Comparison of ENCODE assay signal across 8 mouse cellular contexts in genomic region chr10:42972504-42973172, GRCm38 (mm10).
DNase-seq lines count a peak whose midpoint lies in the region; ATAC-seq lines count a peak whose summit lies in the region.

No protein-coding gene starts in this region.

- peaks cover 6% of the 10 kb centered on the region; the same call in 1 of the 2 replicates for H3K4me1 ChIP-seq in hindbrain, embryonic 14.5 days (replicated peaks; ENCODE audit: control insufficient read depth, insufficient read depth, low read length)
- H3K4me1 ChIP-seq in midbrain, embryonic 11.5 days (ENCODE audit: control insufficient read depth, insufficient read depth, low read length), result peaks cover 7% of the 10 kb centered on the region

- no peak overlapping the region for H3K27ac ChIP-seq in hindbrain, embryonic 14.5 days
- H3K27ac ChIP-seq in midbrain, embryonic 11.5 days (ENCODE audit: low read depth, low read length), result no peak overlapping the region

- no peak overlapping the region for H3K4me3 ChIP-seq in hindbrain, embryonic 14.5 days (replicated peaks; ENCODE audit: low read length)
- no peak overlapping the region for H3K4me3 ChIP-seq in midbrain, embryonic 11.5 days (ENCODE audit: low read depth, low read length)

- H3K9ac ChIP-seq in hindbrain, embryonic 14.5 days, result no peak overlapping the region
- no peak overlapping the region for H3K9ac ChIP-seq in midbrain, embryonic 11.5 days (ENCODE audit: low read length)

- intact Hi-C loops in left cerebral cortex, postnatal 4 days (cut with DNase I), result no loop called here

- peak; percentile 56 for DNase-seq in left cerebral cortex, adult 18-20 months (ENCODE audit: low spot score in 2 of 2)
- no peak for DNase-seq in left cerebral cortex, adult 8-10 months (ENCODE audit: low spot score in 2 of 2)
- DNase-seq in cerebellum, postnatal 14 days, result peak; percentile 77 to 90
- peak; percentile 65 for DNase-seq in gastrocnemius, adult 18-20 months (ENCODE audit: low spot score)
- DNase-seq in hindbrain, embryonic 14.5 days (ENCODE audit: low spot score), result peak; percentile 81
- DNase-seq in left cerebral cortex, postnatal 4 days, result peak; percentile 86
- DNase-seq in midbrain, embryonic 11.5 days (ENCODE audit: low spot score, missing footprints), result peak; percentile 97
- peak; percentile 22 to 49 for DNase-seq in spleen, postnatal 14 days (ENCODE audit: low spot score in 2 of 2)

- H3K9me3 ChIP-seq in hindbrain, embryonic 14.5 days (ENCODE audit: control insufficient read depth, low read length), result no peaks in the 10 kb centered on the region
- H3K9me3 ChIP-seq in midbrain, embryonic 11.5 days (ENCODE audit: control insufficient read depth, low read length), result no peaks in the 10 kb centered on the region

- 35% methylated on average over 18 of the region's 18 CpGs for WGBS in hindbrain, embryonic 14.5 days
- 30% methylated on average over 18 of the region's 18 CpGs for WGBS in midbrain, embryonic 11.5 days

- no peak overlapping the region for H3K4me2 ChIP-seq in hindbrain, embryonic 14.5 days (replicated peaks)
- H3K4me2 ChIP-seq in midbrain, embryonic 11.5 days, result no peak overlapping the region; the same call in 1 of the 2 replicates

- ATAC-seq in hindbrain, embryonic 14.5 days (ENCODE audit: low FRiP score), result peak; percentile 84
- ATAC-seq in midbrain, embryonic 11.5 days (ENCODE audit: low FRiP score), result peak; percentile 85

- no peaks in the 10 kb centered on the region for H3K36me3 ChIP-seq in hindbrain, embryonic 14.5 days (replicated peaks; ENCODE audit: control insufficient read depth, insufficient read depth)
- H3K36me3 ChIP-seq in midbrain, embryonic 11.5 days (ENCODE audit: control insufficient read depth, insufficient read depth, low read length), result no peaks in the 10 kb centered on the region

- H3K27me3 ChIP-seq in hindbrain, embryonic 14.5 days (ENCODE audit: control insufficient read depth, insufficient read depth, low read length), result no peaks in the 10 kb centered on the region
- H3K27me3 ChIP-seq in midbrain, embryonic 11.5 days (ENCODE audit: control insufficient read depth, insufficient read depth, low read length), result peaks cover 2% of the 10 kb centered on the region; the same call in 1 of the 2 replicates

Comparison
In these comparisons a context has a peak if more than half of its experiments do, and no peak if none do; other contexts are left out.
1. DNase-seq: peak in left cerebral cortex, adult 18-20 months (2 of 2), cerebellum, postnatal 14 days (2 of 2), gastrocnemius, adult 18-20 months (single experiment), hindbrain, embryonic 14.5 days (single experiment), left cerebral cortex, postnatal 4 days (single experiment), midbrain, embryonic 11.5 days (single experiment) and spleen, postnatal 14 days (2 of 2); none in left cerebral cortex, adult 8-10 months (0 of 2).